Mouse (Mus musculus): ENCODE measurements at regions not wholly inside any gene's neighbourhood (a gene's known extent, or its start where the extent isn't known, plus 50 kb on each side); places are given as distances from the start of the nearest gene placed in this dataset.
"Not testable (repeated sequence)": the region's sequence is repeated elsewhere in the genome, so short reads cannot be mapped to it uniquely, and the experiment has no call there.

GRCm38 (mm10) chr13:52331068-52331467 is 200.0 kb downstream of the Diras2 start:
- DNase-seq: no peak

GRCm38 (mm10) chr13:52334962-52335361 is 196.1 kb downstream of the Diras2 start:
- no peak for DNase-seq

GRCm38 (mm10) chr13:52337936-52338335 is 193.1 kb downstream of the Diras2 start:
- DNase-seq: no peak

GRCm38 (mm10) chr13:52339156-52339555 is 191.9 kb downstream of the Diras2 start:
- peak; percentile 42 for DNase-seq

GRCm38 (mm10) chr13:52341981-52342380 is 189.1 kb downstream of the Diras2 start:
- DNase-seq: no peak

GRCm38 (mm10) chr13:52344383-52344782 is 186.7 kb downstream of the Diras2 start:
- no peak for DNase-seq

GRCm38 (mm10) chr13:52344853-52345252 is 186.2 kb downstream of the Diras2 start:
- DNase-seq: no peak

GRCm38 (mm10) chr13:52345375-52346026 is 185.6 kb downstream of the Diras2 start:
- no peak for DNase-seq

GRCm38 (mm10) chr13:52346027-52346375 is 185.1 kb downstream of the Diras2 start:
- DNase-seq: no peak

- no peak for DNase-seq
These were observed 183.4 kb downstream of the Diras2 start for GRCm38 (mm10) chr13:52347631-52348030.

- DNase-seq: no peak
These were observed 181.5 kb downstream of the Diras2 start for GRCm38 (mm10) chr13:52349606-52350005.

GRCm38 (mm10) chr13:52352576-52352975 is 178.5 kb downstream of the Diras2 start:
- DNase-seq: peak; percentile 32

GRCm38 (mm10) chr13:52353437-52353836 is 177.6 kb downstream of the Diras2 start:
- no peak for DNase-seq

GRCm38 (mm10) chr13:52353966-52354365 is 177.1 kb downstream of the Diras2 start:
- DNase-seq: no peak

- DNase-seq: not testable (repeated sequence)
These were observed 175.2 kb downstream of the Diras2 start for GRCm38 (mm10) chr13:52355921-52356320.

GRCm38 (mm10) chr13:52359332-52359731 is 171.7 kb downstream of the Diras2 start:
- not testable (repeated sequence) for DNase-seq

- DNase-seq: no peak
These were observed 169.8 kb downstream of the Diras2 start for GRCm38 (mm10) chr13:52361177-52361846.

- DNase-seq: no peak
These were observed 168.8 kb downstream of the Diras2 start for GRCm38 (mm10) chr13:52362266-52362665.

- DNase-seq: no peak
These were observed 161.2 kb downstream of the Diras2 start for GRCm38 (mm10) chr13:52369851-52370250.

GRCm38 (mm10) chr13:52371986-52372385 is 159.1 kb downstream of the Diras2 start:
- no peak for DNase-seq

- DNase-seq: no peak
These were observed 156.3 kb downstream of the Diras2 start for GRCm38 (mm10) chr13:52374781-52375180.

GRCm38 (mm10) chr13:52378236-52378635 is 152.8 kb downstream of the Diras2 start:
- DNase-seq: no peak

GRCm38 (mm10) chr13:52389271-52389670 is 141.8 kb downstream of the Diras2 start:
- DNase-seq: no peak

GRCm38 (mm10) chr13:52395786-52396185 is 135.3 kb downstream of the Diras2 start:
- no peak for DNase-seq

Measured in adrenal gland, postnatal 10 days (tissue).